Mouse (Mus musculus) liver, embryonic 11.5 days (tissue): ENCODE data around the gene Tssk1. TPM values are rescaled to one million over a fixed set of nuclear protein-coding genes. Genes with fewer than 3 reads are reported as not detected.

Source experiments
- ATAC-seq: fragments of 200-750 bp; cut with Nextera tagmentation; replicated peaks from 2 replicates; pipeline ENCODE4 v1.8.0; 2017; ENCODE audit warnings: moderate number of reproducible peaks, mild to moderate bottlenecking, moderate TSS enrichment, moderate library complexity; ENCODE audit not compliant: low FRiP score
- DNase-seq: peaks from one replicate; pipeline ENCODE4 v3.0.0-alpha.2; 2017; ENCODE audit warnings: low spot score
- H3K27ac ChIP-seq: fragments of 300-500 bp; sonication (generic); 2 replicates; pipeline ENCODE4 v1.5.1; 2014; ENCODE audit warnings: mild to moderate bottlenecking, low read depth, low read length, control low read depth
- H3K27me3 ChIP-seq: fragments of 300-500 bp; sonication (generic); replicated peaks from 2 replicates; pipeline ENCODE4 v1.6.1; 2014; ENCODE audit warnings: low read length, mixed read lengths; ENCODE audit not compliant: control insufficient read depth, insufficient read depth
- H3K36me3 ChIP-seq: fragments of 300-500 bp; sonication (generic); 2 replicates; pipeline ENCODE4 v1.6.1; 2014; ENCODE audit warnings: mild to moderate bottlenecking, low read length, moderate library complexity, mixed read lengths; ENCODE audit not compliant: control insufficient read depth, insufficient read depth
- H3K4me1 ChIP-seq: fragments of 300-500 bp; sonication (generic); replicated peaks from 2 replicates; pipeline ENCODE4 v1.6.1; 2014; ENCODE audit warnings: low read length, mixed read lengths; ENCODE audit not compliant: control insufficient read depth, insufficient read depth
- H3K4me2 ChIP-seq: fragments of 300-500 bp; sonication (generic); 2 replicates; pipeline ENCODE4 v1.6.1; 2014; ENCODE audit warnings: mild to moderate bottlenecking, control low read depth, moderate library complexity
- H3K4me3 ChIP-seq: fragments of 300-500 bp; sonication (generic); 2 replicates; pipeline ENCODE4 v1.5.1; 2014; ENCODE audit warnings: low read depth, low read length, control low read depth
- H3K9ac ChIP-seq: fragments of 300-500 bp; sonication (generic); 2 replicates; pipeline ENCODE4 v1.6.1; 2014; ENCODE audit warnings: low read depth, low read length, control low read depth
- H3K9me3 ChIP-seq: fragments of 300-500 bp; sonication (generic); 2 replicates; pipeline ENCODE4 v1.6.1; 2016; ENCODE audit warnings: low read length, inconsistent platforms, mixed read lengths; ENCODE audit not compliant: control insufficient read depth
- WGBS: fragments of 180-500 bp; shearing (Covaris S2); extraction: QIAGEN DNeasy Blood & Tissue Kit; methylation state at CpG from one replicate; pipeline ENCODE4 v1.1.7; 2014; 5-methylcytosine and 5-hydroxymethylcytosine counted together
- polyA plus RNA-seq: library from polyadenylated mRNA; unstranded; fragments of >200 nt; fragmentation: Nextera tagmentation; extraction: Ambion mirVana; gene quantifications from 2 replicates; pipeline ENCODE4 v1.2.1, GENCODE M21; 2014

Gene Tssk1
- polyA plus RNA-seq, result not detected in 2 replicates

DNA sequence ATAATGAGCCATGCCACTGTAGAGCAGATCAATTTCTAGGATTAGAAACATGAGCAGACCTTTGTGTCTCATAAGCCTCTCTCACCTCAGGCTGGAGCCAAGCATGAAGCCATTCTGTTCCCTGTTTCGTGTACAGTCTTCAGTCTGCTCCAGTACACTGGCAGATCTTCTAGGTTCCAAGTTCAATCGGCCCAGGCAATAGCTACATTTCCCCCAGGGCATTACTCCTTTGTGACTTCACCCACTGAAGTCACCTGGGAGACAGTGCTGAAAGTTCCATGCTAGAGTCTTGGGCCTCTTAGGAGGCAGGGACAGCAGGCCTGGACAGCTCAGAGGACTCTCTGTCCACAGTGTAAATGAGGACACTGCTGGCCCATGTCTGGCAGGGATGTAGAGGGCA lies at the start of gene Tssk1:
TSS of gene Tssk1 (plus strand) at position 301 of the 400 bp plus-strand sequence.
- no peak for ATAC-seq
- no peaks in the 10 kb centered on the region for H3K27me3 ChIP-seq
- DNase-seq, result no peak
- no peak within 1 kb of the TSS for H3K4me2 ChIP-seq
- WGBS, result 82% methylated on average over 2 of the region's 2 CpGs
- H3K36me3 ChIP-seq, result no peaks in the 10 kb centered on the region
- no peak within 1 kb of the TSS for H3K9ac ChIP-seq
- H3K27ac ChIP-seq, result no peak within 1 kb of the TSS
- H3K9me3 ChIP-seq, result no peaks in the 10 kb centered on the region
- H3K4me3 ChIP-seq, result no peak within 1 kb of the TSS
- peaks cover 13% of the 10 kb centered on the region for H3K4me1 ChIP-seq

- H3K27me3 ChIP-seq, result no peaks in the 10 kb centered on the region
- WGBS, result 87% methylated on average over 6 of the region's 6 CpGs
- H3K4me3 ChIP-seq, result no peak overlapping the region
- H3K27ac ChIP-seq, result no peak overlapping the region
- H3K36me3 ChIP-seq, result peaks cover 47% of the 10 kb centered on the region
- H3K9ac ChIP-seq, result no peak overlapping the region
- ATAC-seq (no peak), DNase-seq (no peak)
- H3K4me1 ChIP-seq, result no peaks in the 10 kb centered on the region
- no peak overlapping the region for H3K4me2 ChIP-seq
- H3K9me3 ChIP-seq, result no peaks in the 10 kb centered on the region
Observed at GRCm38 (mm10) chr16:17848431-17848830, 45.6 kb upstream of the Tssk1 start.

GRCm38 (mm10) chr16:17848928-17849327 lies 45.1 kb upstream of the Tssk1 start:
- Histone ChIP-seq H3K9me3 (no peaks in the 10 kb centered on the region), H3K9ac (no peak overlapping the region), H3K4me1 (no peaks in the 10 kb centered on the region), H3K36me3 (peaks cover 42% of the 10 kb centered on the region), H3K27me3 (no peaks in the 10 kb centered on the region), H3K4me2 (no peak overlapping the region), H3K4me3 (no peak overlapping the region), H3K27ac (no peak overlapping the region)
- DNase-seq (no peak), ATAC-seq (no peak)
- 29% methylated on average over 1 of the region's 1 CpGs for WGBS

GRCm38 (mm10) chr16:17849486-17849885 lies 44.5 kb upstream of the Tssk1 start:
- ATAC-seq (no peak), DNase-seq (no peak)
- peaks cover 43% of the 10 kb centered on the region for H3K36me3 ChIP-seq
- H3K4me2 ChIP-seq, result no peak overlapping the region
- H3K27me3 ChIP-seq, result no peaks in the 10 kb centered on the region
- H3K4me3 ChIP-seq, result no peak overlapping the region
- H3K4me1 ChIP-seq, result no peaks in the 10 kb centered on the region
- no peak overlapping the region for H3K9ac ChIP-seq
- H3K27ac ChIP-seq, result no peak overlapping the region
- WGBS, result 80% methylated on average over 6 of the region's 6 CpGs
- H3K9me3 ChIP-seq, result no peaks in the 10 kb centered on the region

GRCm38 (mm10) chr16:17851331-17851730 lies 42.7 kb upstream of the Tssk1 start:
- H3K4me1 ChIP-seq, result no peaks in the 10 kb centered on the region
- WGBS, result 96% methylated on average over 5 of the region's 5 CpGs
- ATAC-seq (no peak), DNase-seq (no peak)
- H3K4me3 ChIP-seq, result no peak overlapping the region
- no peaks in the 10 kb centered on the region for H3K27me3 ChIP-seq
- no peak overlapping the region for H3K9ac ChIP-seq
- no peaks in the 10 kb centered on the region for H3K9me3 ChIP-seq
- H3K36me3 ChIP-seq, result peaks cover 39% of the 10 kb centered on the region
- no peak overlapping the region for H3K4me2 ChIP-seq
- no peak overlapping the region for H3K27ac ChIP-seq

- no peak for DNase-seq
- Histone ChIP-seq H3K27ac (no peak overlapping the region), H3K4me2 (no peak overlapping the region), H3K9ac (no peak overlapping the region), H3K4me3 (no peak overlapping the region), H3K9me3 (no peaks in the 10 kb centered on the region), H3K36me3 (peaks cover 42% of the 10 kb centered on the region), H3K4me1 (no peaks in the 10 kb centered on the region), H3K27me3 (no peaks in the 10 kb centered on the region)
- no peak for ATAC-seq
- 97% methylated on average over 1 of the region's 1 CpGs for WGBS
Observed at GRCm38 (mm10) chr16:17851860-17852259, 42.2 kb upstream of the Tssk1 start.

- 87% methylated on average over 2 of the region's 2 CpGs for WGBS
- H3K4me1 ChIP-seq, result no peaks in the 10 kb centered on the region
- no peak overlapping the region for H3K4me2 ChIP-seq
- ATAC-seq, result no peak
- no peak overlapping the region for H3K4me3 ChIP-seq
- no peak for DNase-seq
- H3K9me3 ChIP-seq, result no peaks in the 10 kb centered on the region
- H3K27me3 ChIP-seq, result no peaks in the 10 kb centered on the region
- no peak overlapping the region for H3K27ac ChIP-seq
- H3K36me3 ChIP-seq, result peaks cover 50% of the 10 kb centered on the region
- H3K9ac ChIP-seq, result no peak overlapping the region
Observed at GRCm38 (mm10) chr16:17853263-17853662, 40.8 kb upstream of the Tssk1 start.

GRCm38 (mm10) chr16:17857157-17857556 lies 36.9 kb upstream of the Tssk1 start:
- peaks cover 41% of the 10 kb centered on the region for H3K36me3 ChIP-seq
- WGBS, result 89% methylated on average over 7 of the region's 7 CpGs
- ATAC-seq, result no peak

GRCm38 (mm10) chr16:17858592-17858991 lies 35.4 kb upstream of the Tssk1 start:
- no peak overlapping the region for H3K9ac ChIP-seq
- peaks cover 39% of the 10 kb centered on the region for H3K36me3 ChIP-seq
- no peak overlapping the region for H3K4me3 ChIP-seq
- H3K4me1 ChIP-seq, result no peaks in the 10 kb centered on the region
- no peaks in the 10 kb centered on the region for H3K9me3 ChIP-seq
- no peak for DNase-seq
- ATAC-seq, result no peak
- H3K27me3 ChIP-seq, result no peaks in the 10 kb centered on the region
- no peak overlapping the region for H3K27ac ChIP-seq
- H3K4me2 ChIP-seq, result no peak overlapping the region

More at GRCm38 (mm10) chr16:17857157-17857556, 36.9 kb upstream of the Tssk1 start:
- Histone ChIP-seq H3K4me2 (no peak overlapping the region), H3K9me3 (no peaks in the 10 kb centered on the region), H3K27ac (no peak overlapping the region), H3K27me3 (no peaks in the 10 kb centered on the region), H3K4me3 (no peak overlapping the region), H3K4me1 (no peaks in the 10 kb centered on the region), H3K9ac (no peak overlapping the region)
- DNase-seq, result no peak
